Mouse (Mus musculus): ENCODE measurements around the gene Tbc1d10a.

Tbc1d10a gene

GRCm38 (mm10) chr11:4186486-4187317 lies at the start of gene Tbc1d10a:
Tbc1d10a (plus strand) TSS chr11:4186789.
- DNase-seq (ENCODE audit: low spot score), result peak; percentile 99

GRCm38 (mm10) chr11:4138964-4139363 lies 47.6 kb upstream of the Tbc1d10a start:
- DNase-seq (ENCODE audit: low spot score), result no peak

GRCm38 (mm10) chr11:4141505-4141904 lies 45.1 kb upstream of the Tbc1d10a start:
- no peak for DNase-seq (ENCODE audit: low spot score)

- no peak for DNase-seq (ENCODE audit: low spot score)
Observed at GRCm38 (mm10) chr11:4142352-4142751, 44.2 kb upstream of the Tbc1d10a start.

- DNase-seq (ENCODE audit: low spot score), result no peak
Observed at GRCm38 (mm10) chr11:4143281-4144062, 43.1 kb upstream of the Tbc1d10a start.

GRCm38 (mm10) chr11:4146381-4146780 lies 40.2 kb upstream of the Tbc1d10a start:
- no peak for DNase-seq (ENCODE audit: low spot score)

- DNase-seq (ENCODE audit: low spot score), result no peak
Observed at GRCm38 (mm10) chr11:4147098-4147497, 39.5 kb upstream of the Tbc1d10a start.

GRCm38 (mm10) chr11:4148120-4148519 lies 38.5 kb upstream of the Tbc1d10a start:
- no peak for DNase-seq (ENCODE audit: low spot score)

- no peak for DNase-seq (ENCODE audit: low spot score)
Observed at GRCm38 (mm10) chr11:4148536-4149156, 37.9 kb upstream of the Tbc1d10a start.

GRCm38 (mm10) chr11:4149886-4150285 lies 36.7 kb upstream of the Tbc1d10a start:
- no peak for DNase-seq (ENCODE audit: low spot score)

- no peak for DNase-seq (ENCODE audit: low spot score)
Observed at GRCm38 (mm10) chr11:4153694-4154093, 32.9 kb upstream of the Tbc1d10a start.

- no peak for DNase-seq (ENCODE audit: low spot score)
Observed at GRCm38 (mm10) chr11:4155641-4156040, 30.9 kb upstream of the Tbc1d10a start.

GRCm38 (mm10) chr11:4158676-4159075 lies 27.9 kb upstream of the Tbc1d10a start:
- no peak for DNase-seq (ENCODE audit: low spot score)

- peak; percentile 97 for DNase-seq (ENCODE audit: low spot score)
Observed at GRCm38 (mm10) chr11:4159808-4160708, 26.5 kb upstream of the Tbc1d10a start, which contains the start of the genes Ccdc157 and Sf3a1. Ccdc157 (minus strand) TSS chr11:4160293. Sf3a1 (plus strand) TSS chr11:4160350.

GRCm38 (mm10) chr11:4160758-4161480 lies 25.7 kb upstream of the Tbc1d10a start:
- DNase-seq (ENCODE audit: low spot score), result no peak

GRCm38 (mm10) chr11:4164701-4165100 lies 21.9 kb upstream of the Tbc1d10a start:
- peak; percentile 59 for DNase-seq (ENCODE audit: low spot score)

- no peak for DNase-seq (ENCODE audit: low spot score)
Observed at GRCm38 (mm10) chr11:4166467-4167090, 20.0 kb upstream of the Tbc1d10a start.

GRCm38 (mm10) chr11:4174586-4174985 lies 12.0 kb upstream of the Tbc1d10a start:
- DNase-seq (ENCODE audit: low spot score), result no peak

GRCm38 (mm10) chr11:4177716-4178115 lies 8.9 kb upstream of the Tbc1d10a start:
- DNase-seq (ENCODE audit: low spot score), result no peak

- no peak for DNase-seq (ENCODE audit: low spot score)
Observed at GRCm38 (mm10) chr11:4182061-4182460, 4.5 kb upstream of the Tbc1d10a start.
